Mouse (Mus musculus): ENCODE measurements around the gene Syt15. TPM values are rescaled to one million over a fixed set of nuclear protein-coding genes. Genes with fewer than 3 reads are reported as not detected.

Syt15 gene
- 0.06 TPM in 1 of 2 replicates, not detected in the other for polyA plus RNA-seq (2014; fragmentation: Nextera tagmentation; extraction: Ambion mirVana)

DNA sequence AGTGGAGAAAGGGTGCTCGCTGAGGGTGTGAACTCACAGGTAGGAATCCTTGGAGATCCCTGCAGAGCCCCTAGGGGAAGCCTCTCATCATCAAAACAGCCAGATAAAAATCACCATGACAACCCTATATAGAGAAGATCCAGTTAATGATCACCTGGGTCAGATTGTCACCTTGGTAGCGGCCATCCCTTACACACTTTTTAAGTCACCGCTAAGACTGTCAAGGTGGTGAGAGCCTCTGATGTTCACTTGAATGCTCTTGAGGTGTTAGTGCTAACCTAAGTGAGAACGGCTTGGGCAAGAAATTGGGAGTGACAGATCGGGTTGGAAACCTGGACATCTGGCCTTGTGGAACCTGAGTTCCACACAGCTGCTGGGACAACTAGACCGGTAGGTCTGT is at the start of gene Syt15:
Gene Syt15, plus strand, starts transcription at position 301 of the 400 bp plus-strand sequence.
- ATAC-seq (replicated peaks; ENCODE audit: insufficient number of reproducible peaks, low FRiP score, low TSS enrichment, low read depth) (no peak), DNase-seq (ENCODE audit: low spot score) (no peak)
- Histone ChIP-seq H3K4me3 (ENCODE audit: low read depth, low read length) (peak within 1 kb of the TSS; percentile 23; the same call in 1 of the 2 replicates), H3K4me2 (ENCODE audit: low read depth, low read length) (peak within 1 kb of the TSS; percentile 57), H3K4me1 (ENCODE audit: control insufficient read depth, insufficient read depth, low read length) (no peaks in the 10 kb centered on the region), H3K27me3 (ENCODE audit: control insufficient read depth, insufficient read depth, low read length) (peaks cover 9% of the 10 kb centered on the region), H3K27ac (replicated peaks; ENCODE audit: low read depth, low read length) (no peak within 1 kb of the TSS), H3K36me3 (replicated peaks; ENCODE audit: control insufficient read depth, insufficient read depth, low read depth, low read length) (no peaks in the 10 kb centered on the region), H3K9ac (replicated peaks; ENCODE audit: low read length) (peak within 1 kb of the TSS; percentile 47), H3K9me3 (replicated peaks; ENCODE audit: control insufficient read depth, low read length) (no peaks in the 10 kb centered on the region)
- 75% methylated on average over 6 of the region's 6 CpGs for WGBS

DNA sequence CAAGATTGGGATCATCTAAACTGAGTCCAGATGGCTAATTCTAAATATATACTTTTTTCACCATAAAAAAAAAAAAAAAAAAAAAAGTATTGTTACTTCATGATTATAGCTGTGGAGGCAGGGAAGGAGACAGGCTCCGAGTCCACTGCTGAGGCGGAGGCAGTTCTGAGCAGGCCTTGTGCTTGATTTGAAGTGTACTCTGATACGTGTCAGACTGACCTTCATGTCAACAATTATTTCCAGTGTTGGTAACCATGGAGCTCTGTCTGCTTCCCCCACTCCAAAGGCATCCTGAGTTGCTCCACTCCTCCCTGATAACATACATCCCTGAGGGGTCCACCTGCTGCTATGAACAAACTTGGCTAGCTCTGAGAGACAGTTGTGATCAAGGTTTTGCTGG is 48.3 kb upstream of the Syt15 start:
- Histone ChIP-seq H3K36me3 (replicated peaks; ENCODE audit: control insufficient read depth, insufficient read depth, low read depth, low read length) (no peaks in the 10 kb centered on the region), H3K9ac (replicated peaks; ENCODE audit: low read length) (no peak overlapping the region), H3K9me3 (replicated peaks; ENCODE audit: control insufficient read depth, low read length) (no peaks in the 10 kb centered on the region), H3K27me3 (ENCODE audit: control insufficient read depth, insufficient read depth, low read length) (no peaks in the 10 kb centered on the region), H3K4me2 (ENCODE audit: low read depth, low read length) (no peak overlapping the region), H3K27ac (replicated peaks; ENCODE audit: low read depth, low read length) (no peak overlapping the region), H3K4me1 (ENCODE audit: control insufficient read depth, insufficient read depth, low read length) (no peaks in the 10 kb centered on the region), H3K4me3 (ENCODE audit: low read depth, low read length) (no peak overlapping the region)
- DNase-seq (ENCODE audit: low spot score) (no peak), ATAC-seq (replicated peaks; ENCODE audit: insufficient number of reproducible peaks, low FRiP score, low TSS enrichment, low read depth) (no peak)
- 77% methylated on average over 3 of the region's 3 CpGs for WGBS

DNA sequence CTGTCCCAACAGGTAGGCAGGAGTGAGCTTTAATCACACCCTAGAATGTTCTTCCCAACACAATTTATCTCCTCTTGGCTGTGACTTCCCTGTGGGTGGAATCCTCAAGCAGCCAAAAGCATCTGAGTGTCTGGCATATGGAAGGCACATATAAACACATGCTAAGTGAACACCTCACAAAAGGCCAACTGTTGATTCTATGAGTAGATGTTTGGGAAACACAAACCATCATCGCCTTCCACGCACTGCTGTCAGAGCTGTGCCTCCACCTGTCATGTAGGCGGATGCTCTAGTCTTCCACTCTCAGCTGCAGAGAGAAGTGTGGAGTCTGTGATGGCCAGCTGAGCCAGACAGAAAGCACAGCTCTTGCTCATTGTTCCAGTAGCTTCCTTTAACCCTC is 40.0 kb upstream of the Syt15 start:
- Histone ChIP-seq H3K36me3 (replicated peaks; ENCODE audit: control insufficient read depth, insufficient read depth, low read depth, low read length) (no peaks in the 10 kb centered on the region), H3K27me3 (ENCODE audit: control insufficient read depth, insufficient read depth, low read length) (no peaks in the 10 kb centered on the region), H3K27ac (replicated peaks; ENCODE audit: low read depth, low read length) (no peak overlapping the region), H3K4me1 (ENCODE audit: control insufficient read depth, insufficient read depth, low read length) (no peaks in the 10 kb centered on the region), H3K9ac (replicated peaks; ENCODE audit: low read length) (no peak overlapping the region), H3K4me3 (ENCODE audit: low read depth, low read length) (no peak overlapping the region), H3K4me2 (ENCODE audit: low read depth, low read length) (no peak overlapping the region), H3K9me3 (replicated peaks; ENCODE audit: control insufficient read depth, low read length) (no peaks in the 10 kb centered on the region)
- no peak for DNase-seq (ENCODE audit: low spot score)
- no peak for ATAC-seq (replicated peaks; ENCODE audit: insufficient number of reproducible peaks, low FRiP score, low TSS enrichment, low read depth)
- WGBS: 90% methylated on average over 3 of the region's 3 CpGs

DNA sequence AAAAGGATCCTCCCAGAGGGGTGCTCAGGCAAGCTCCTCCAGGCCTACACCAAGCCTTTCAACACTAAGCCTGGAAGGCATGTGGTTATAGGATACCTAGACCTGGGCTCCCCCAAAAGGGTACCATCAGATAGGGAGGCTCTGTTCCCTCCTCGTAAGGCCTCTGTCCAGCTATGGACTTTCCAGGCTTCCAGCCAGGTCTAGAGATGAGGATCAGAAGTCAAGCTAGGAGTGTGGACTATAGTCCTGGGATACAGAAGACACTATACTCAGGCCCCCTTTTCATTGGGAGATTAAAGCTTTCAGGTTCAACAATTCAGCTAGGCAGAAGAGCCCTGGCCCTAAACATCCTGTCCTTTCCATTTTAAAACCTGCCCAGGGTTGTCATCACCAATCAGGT is 36.3 kb upstream of the Syt15 start:
- Histone ChIP-seq H3K4me2 (ENCODE audit: low read depth, low read length) (no peak overlapping the region), H3K9me3 (replicated peaks; ENCODE audit: control insufficient read depth, low read length) (no peaks in the 10 kb centered on the region), H3K4me1 (ENCODE audit: control insufficient read depth, insufficient read depth, low read length) (no peaks in the 10 kb centered on the region), H3K9ac (replicated peaks; ENCODE audit: low read length) (no peak overlapping the region), H3K27me3 (ENCODE audit: control insufficient read depth, insufficient read depth, low read length) (no peaks in the 10 kb centered on the region), H3K36me3 (replicated peaks; ENCODE audit: control insufficient read depth, insufficient read depth, low read depth, low read length) (no peaks in the 10 kb centered on the region), H3K4me3 (ENCODE audit: low read depth, low read length) (no peak overlapping the region), H3K27ac (replicated peaks; ENCODE audit: low read depth, low read length) (no peak overlapping the region)
- ATAC-seq (replicated peaks; ENCODE audit: insufficient number of reproducible peaks, low FRiP score, low TSS enrichment, low read depth) (no peak), DNase-seq (ENCODE audit: low spot score) (no peak)
- 78% methylated on average over 1 of the region's 1 CpGs for WGBS

DNA sequence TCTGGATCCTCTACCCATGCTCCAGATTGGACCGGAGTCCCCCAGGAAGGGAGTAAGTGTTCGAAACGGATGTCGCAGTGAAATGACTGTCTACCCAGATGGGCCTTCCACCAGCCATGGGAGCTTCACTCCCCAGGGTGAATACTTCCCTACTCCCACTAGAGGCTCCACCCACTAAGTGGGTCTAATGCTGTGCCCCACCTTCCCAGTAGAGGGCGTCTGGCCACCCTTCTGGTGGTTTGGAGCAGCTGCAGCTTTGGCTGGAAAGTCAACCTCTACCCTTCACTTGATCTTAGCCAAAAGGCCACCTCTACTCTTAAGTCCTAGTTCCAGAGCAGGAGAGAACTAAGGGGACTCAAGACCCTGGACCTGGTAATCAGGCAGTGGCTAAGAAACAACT is 30.8 kb upstream of the Syt15 start:
- Histone ChIP-seq H3K9me3 (replicated peaks; ENCODE audit: control insufficient read depth, low read length) (no peaks in the 10 kb centered on the region), H3K4me1 (ENCODE audit: control insufficient read depth, insufficient read depth, low read length) (no peaks in the 10 kb centered on the region), H3K27ac (replicated peaks; ENCODE audit: low read depth, low read length) (no peak overlapping the region), H3K4me3 (ENCODE audit: low read depth, low read length) (no peak overlapping the region), H3K36me3 (replicated peaks; ENCODE audit: control insufficient read depth, insufficient read depth, low read depth, low read length) (no peaks in the 10 kb centered on the region), H3K4me2 (ENCODE audit: low read depth, low read length) (no peak overlapping the region), H3K9ac (replicated peaks; ENCODE audit: low read length) (no peak overlapping the region), H3K27me3 (ENCODE audit: control insufficient read depth, insufficient read depth, low read length) (no peaks in the 10 kb centered on the region)
- peak; percentile 19 for DNase-seq (ENCODE audit: low spot score)
- no peak for ATAC-seq (replicated peaks; ENCODE audit: insufficient number of reproducible peaks, low FRiP score, low TSS enrichment, low read depth)
- WGBS: 68% methylated on average over 5 of the region's 5 CpGs

DNA sequence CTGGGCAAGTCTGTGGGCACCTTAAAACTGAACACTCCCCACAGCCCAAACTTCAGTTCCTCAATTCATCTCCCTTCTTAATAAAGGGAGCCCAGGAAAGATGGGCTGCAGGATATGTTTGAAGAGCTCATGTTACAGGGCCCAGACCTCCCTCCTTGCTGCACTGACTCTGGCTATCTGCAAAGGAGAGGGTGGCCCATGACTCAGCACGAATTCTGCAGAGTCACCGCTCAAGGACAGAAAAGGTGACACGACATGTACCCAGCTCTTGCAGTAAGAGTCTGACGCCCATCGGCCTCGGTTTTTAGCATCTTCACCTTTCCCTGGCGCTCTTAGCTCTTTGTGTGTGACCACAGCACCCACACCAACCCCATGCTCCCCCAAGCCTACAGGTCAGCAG is 29.0 kb upstream of the Syt15 start:
- H3K9ac ChIP-seq (replicated peaks; ENCODE audit: low read length): no peak overlapping the region
- H3K27me3 ChIP-seq (ENCODE audit: control insufficient read depth, insufficient read depth, low read length): no peaks in the 10 kb centered on the region
- no peak overlapping the region for H3K27ac ChIP-seq (replicated peaks; ENCODE audit: low read depth, low read length)
- WGBS: 73% methylated on average over 7 of the region's 7 CpGs
- no peak overlapping the region for H3K4me2 ChIP-seq (ENCODE audit: low read depth, low read length)
- H3K4me1 ChIP-seq (ENCODE audit: control insufficient read depth, insufficient read depth, low read length): no peaks in the 10 kb centered on the region
- no peak overlapping the region for H3K4me3 ChIP-seq (ENCODE audit: low read depth, low read length)
- no peaks in the 10 kb centered on the region for H3K36me3 ChIP-seq (replicated peaks; ENCODE audit: control insufficient read depth, insufficient read depth, low read depth, low read length)
- H3K9me3 ChIP-seq (replicated peaks; ENCODE audit: control insufficient read depth, low read length): no peaks in the 10 kb centered on the region
- ATAC-seq (replicated peaks; ENCODE audit: insufficient number of reproducible peaks, low FRiP score, low TSS enrichment, low read depth): no peak
- no peak for DNase-seq (ENCODE audit: low spot score)

DNA sequence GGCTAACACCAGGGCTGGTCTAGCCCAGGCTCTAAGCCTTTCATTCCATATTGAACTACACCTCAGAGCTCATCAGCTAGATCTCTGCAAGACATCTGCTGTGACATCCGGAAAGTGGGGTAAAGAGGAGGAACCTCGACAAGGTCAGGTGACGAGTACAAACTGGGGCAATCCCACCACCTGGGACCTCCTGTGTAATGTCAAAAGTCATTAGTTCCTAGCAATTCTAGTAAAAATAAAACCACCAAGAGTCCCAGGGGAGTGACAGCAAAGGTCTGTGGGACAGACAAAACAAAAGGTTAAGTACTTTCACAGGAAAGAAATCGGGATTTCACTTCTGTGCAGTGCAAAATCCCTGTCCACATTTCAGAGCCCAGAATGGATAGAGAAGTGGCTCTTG is 25.5 kb upstream of the Syt15 start:
- WGBS: 63% methylated on average over 4 of the region's 4 CpGs
- Histone ChIP-seq H3K27ac (replicated peaks; ENCODE audit: low read depth, low read length) (no peak overlapping the region), H3K9me3 (replicated peaks; ENCODE audit: control insufficient read depth, low read length) (no peaks in the 10 kb centered on the region), H3K4me2 (ENCODE audit: low read depth, low read length) (no peak overlapping the region), H3K36me3 (replicated peaks; ENCODE audit: control insufficient read depth, insufficient read depth, low read depth, low read length) (no peaks in the 10 kb centered on the region), H3K9ac (replicated peaks; ENCODE audit: low read length) (no peak overlapping the region), H3K4me3 (ENCODE audit: low read depth, low read length) (no peak overlapping the region), H3K27me3 (ENCODE audit: control insufficient read depth, insufficient read depth, low read length) (no peaks in the 10 kb centered on the region), H3K4me1 (ENCODE audit: control insufficient read depth, insufficient read depth, low read length) (no peaks in the 10 kb centered on the region)
- ATAC-seq (replicated peaks; ENCODE audit: insufficient number of reproducible peaks, low FRiP score, low TSS enrichment, low read depth) (no peak), DNase-seq (ENCODE audit: low spot score) (no peak)

DNA sequence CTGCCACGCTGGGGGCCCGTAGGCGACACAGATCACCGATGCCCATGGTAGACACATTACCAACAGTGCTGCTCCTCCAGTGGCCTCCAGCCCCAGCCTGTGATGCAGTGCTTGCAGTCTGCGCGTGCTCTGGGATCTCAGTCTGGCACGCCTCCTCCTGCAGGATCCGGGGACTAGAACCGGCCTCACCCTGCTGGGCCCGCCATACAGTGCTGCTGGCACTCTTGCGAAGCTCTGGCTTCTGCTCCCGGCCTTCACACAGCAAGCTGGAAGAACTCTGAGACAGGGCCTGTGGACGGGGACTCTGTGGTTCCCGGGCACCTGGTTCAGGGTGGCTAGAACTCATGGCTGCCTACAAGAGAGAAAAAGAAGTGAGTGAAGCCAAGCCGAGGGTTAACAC is 23.9 kb upstream of the Syt15 start:
- no peak for ATAC-seq (replicated peaks; ENCODE audit: insufficient number of reproducible peaks, low FRiP score, low TSS enrichment, low read depth)
- no peaks in the 10 kb centered on the region for H3K9me3 ChIP-seq (replicated peaks; ENCODE audit: control insufficient read depth, low read length)
- H3K4me2 ChIP-seq (ENCODE audit: low read depth, low read length): no peak overlapping the region
- no peaks in the 10 kb centered on the region for H3K36me3 ChIP-seq (replicated peaks; ENCODE audit: control insufficient read depth, insufficient read depth, low read depth, low read length)
- DNase-seq (ENCODE audit: low spot score): no peak
- no peaks in the 10 kb centered on the region for H3K4me1 ChIP-seq (ENCODE audit: control insufficient read depth, insufficient read depth, low read length)
- H3K27me3 ChIP-seq (ENCODE audit: control insufficient read depth, insufficient read depth, low read length): peaks cover 1% of the 10 kb centered on the region; the same call in 1 of the 2 replicates
- whole genome bisulfite sequencing: 89% methylated on average over 15 of the region's 15 CpGs
- no peak overlapping the region for H3K27ac ChIP-seq (replicated peaks; ENCODE audit: low read depth, low read length)
- H3K4me3 ChIP-seq (ENCODE audit: low read depth, low read length): no peak overlapping the region
- no peak overlapping the region for H3K9ac ChIP-seq (replicated peaks; ENCODE audit: low read length)

All from embryonic facial prominence, embryonic 11.5 days (tissue).